Mouse (Mus musculus) olfactory bulb, adult 2 months (tissue): ENCODE results near the gene Lipn. TPM values are rescaled to one million over a fixed set of nuclear protein-coding genes. Genes with fewer than 3 reads are reported as not detected.

Experiments used
- H3K27ac ChIP-seq: fragments of 200-500 bp; 2 replicates; pipeline ENCODE4 v1.5.1; 2012; ENCODE audit warnings: low read depth, low read length; ENCODE audit not compliant: insufficient read depth
- H3K4me1 ChIP-seq: fragments of 200-500 bp; 2 replicates; pipeline ENCODE4 v1.6.1; 2012; ENCODE audit warnings: low read length; ENCODE audit not compliant: control insufficient read depth, insufficient read depth
- H3K4me3 ChIP-seq: fragments of 200-500 bp; 2 replicates; pipeline ENCODE4 v1.5.1; 2012; ENCODE audit warnings: mild to moderate bottlenecking, low read depth, low read length, moderate library complexity; ENCODE audit not compliant: insufficient read depth
- CTCF ChIP-seq: fragments of 200-500 bp; IDR thresholded peaks from 2 replicates; pipeline ENCODE4 v1.5.1; 2012; ENCODE audit warnings: low read depth, mild to moderate bottlenecking, low read length, moderate library complexity; ENCODE audit not compliant: insufficient read depth
- POLR2A ChIP-seq: fragments of 200-500 bp; IDR thresholded peaks from 2 replicates; pipeline ENCODE4 v1.6.1; 2012; ENCODE audit warnings: mild to moderate bottlenecking, low read depth, low read length, moderate library complexity; ENCODE audit not compliant: insufficient read depth
- WGBS: fragments of 180-500 bp; shearing (Covaris S2); methylation state at CpG from one replicate; pipeline ENCODE4 v1.1.7; 2018; 5-methylcytosine and 5-hydroxymethylcytosine counted together
- polyA plus RNA-seq: library from polyadenylated mRNA; stranded (reverse); fragments of >200 nt; gene quantifications from 2 replicates; pipeline ENCODE4 v1.2.4, GENCODE M21; 2012; ENCODE audit warnings: low replicate concordance; ENCODE audit not compliant: missing spikeins, insufficient read depth, insufficient read length

Lipn gene
- polyA plus RNA-seq, 1 experiment = not detected

DNA sequence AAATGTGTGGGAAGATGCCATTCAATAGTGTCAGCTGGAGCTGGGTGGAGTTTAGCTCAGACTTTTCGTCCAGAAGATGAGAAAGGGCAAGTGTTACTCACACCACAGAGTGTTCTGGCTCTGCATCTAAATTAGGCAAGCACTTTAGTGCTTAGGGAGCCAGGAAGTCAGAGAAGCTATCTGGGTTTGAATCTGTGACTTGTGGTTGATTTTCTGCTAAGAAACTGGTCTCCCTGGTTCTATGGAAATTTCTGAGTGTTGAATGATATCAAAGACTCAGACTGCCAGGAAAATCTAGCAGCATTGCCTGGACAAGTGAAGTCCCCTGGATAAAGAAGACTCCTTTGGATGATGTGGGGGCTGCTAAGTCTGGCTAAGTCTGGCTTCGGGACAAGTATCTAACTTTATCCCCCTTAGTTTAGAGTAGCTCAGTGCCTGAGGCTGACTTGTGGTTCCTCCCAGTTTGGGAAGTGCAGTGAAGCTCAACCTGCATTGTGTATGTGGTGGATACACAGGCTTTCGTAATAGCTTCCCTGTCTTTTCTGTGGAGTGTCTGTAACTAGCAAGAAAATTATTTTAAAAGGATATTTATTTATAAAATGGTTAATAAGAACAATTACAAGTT is 53.1 kb downstream of the Lipn start:
- H3K4me1 ChIP-seq = no peaks in the 10 kb centered on the region
- TF ChIP-seq CTCF (no peak), POLR2A (no peak)
- H3K27ac ChIP-seq = no peak overlapping the region
- WGBS = 68% methylated on average over 3 of the region's 3 CpGs
- no peak overlapping the region for H3K4me3 ChIP-seq

Other genes starting within 250 kb of the Lipn start
- gene Lipf, start 106.2 kb upstream of the Lipn start, polyA plus RNA-seq = not detected in 2 replicates
- not detected in 2 replicates for gene Lipk, start 59.1 kb upstream of the Lipn start, polyA plus RNA-seq
- gene Lipm, start 33.6 kb downstream of the Lipn start, polyA plus RNA-seq = not detected in 2 replicates
- gene Ankrd22, start 98.7 kb downstream of the Lipn start, polyA plus RNA-seq = not detected in 2 replicates
- not detected in 2 replicates for gene Stambpl1, start 124.9 kb downstream of the Lipn start, polyA plus RNA-seq
- not detected in 2 replicates for gene Acta2, start 188.2 kb downstream of the Lipn start, polyA plus RNA-seq
- gene Fas, start 223.3 kb downstream of the Lipn start, polyA plus RNA-seq = not detected in 2 replicates